14 mouse cellular contexts compared by ENCODE assay signal in the genomic region with DNA sequence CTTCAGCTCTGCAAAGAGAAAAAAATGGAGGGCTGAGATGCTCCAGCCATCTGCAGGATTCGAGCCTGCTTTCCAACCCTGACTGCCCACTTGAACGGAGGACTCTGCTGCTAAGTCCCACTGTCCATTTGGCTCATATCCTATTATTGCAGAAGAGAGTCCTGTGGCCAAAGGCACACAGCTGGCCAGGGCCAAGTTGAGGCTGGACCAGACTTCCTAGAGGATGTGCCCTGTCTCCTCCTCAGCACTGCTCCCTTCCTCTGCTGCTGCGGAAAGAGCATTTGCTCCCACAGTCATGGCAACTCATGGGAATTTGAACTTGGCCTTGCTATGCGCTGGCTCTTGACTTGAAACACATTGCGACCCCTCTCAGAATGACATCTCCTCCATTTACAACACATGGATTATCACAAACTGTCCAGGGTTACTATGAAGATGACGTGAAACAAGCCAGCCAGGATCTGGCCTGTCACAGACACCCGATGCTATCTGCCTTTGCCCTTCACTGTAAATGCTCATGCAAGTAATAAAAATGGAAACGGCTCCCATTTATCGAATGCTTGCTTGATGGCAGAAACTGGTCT.
"Had no signal": no experiment of that assay in that cellular context is flagged by ENCODE, and none has a peak within 500 bp of the region (broad histone marks: within the 10 kb centered on the region; RNA-seq: fewer than 3 reads in every experiment).

No protein-coding gene starts in this region.

- H3K9ac ChIP-seq: hindbrain, embryonic 14.5 days; intestine, embryonic 15.5 days; limb, embryonic 12.5 days; liver, embryonic 13.5 days; liver, postnatal 0 days; stomach, embryonic 15.5 days had no signal

- H3K4me2 ChIP-seq: hindbrain, embryonic 14.5 days; intestine, embryonic 15.5 days; limb, embryonic 12.5 days; liver, embryonic 13.5 days; stomach, embryonic 15.5 days had no signal

- H3K27ac ChIP-seq: hindbrain, embryonic 14.5 days; intestine, embryonic 15.5 days; kidney, postnatal 0 days; limb, embryonic 12.5 days; liver, embryonic 13.5 days; midbrain, embryonic 10.5 days; stomach, embryonic 15.5 days had no signal

- H3K36me3 ChIP-seq: intestine, embryonic 15.5 days; limb, embryonic 12.5 days; liver, embryonic 13.5 days; midbrain, embryonic 10.5 days; stomach, embryonic 15.5 days had no signal

- DNase-seq: kidney, adult 18-20 months; liver; liver, embryonic 13.5 days; liver, postnatal 0 days; right cerebral cortex, postnatal 14 days; thymus, adult 2 months; thymus, postnatal 25 days had no signal

- H3K4me1 ChIP-seq: liver, embryonic 13.5 days had no signal

- ATAC-seq: intestine, embryonic 15.5 days; liver, postnatal 0 days; midbrain, embryonic 16.5 days had no signal

- H3K9me3 ChIP-seq: intestine, embryonic 15.5 days; limb, embryonic 12.5 days; liver, embryonic 13.5 days; midbrain, embryonic 10.5 days; stomach, embryonic 15.5 days had no signal

- H3K4me3 ChIP-seq: intestine, embryonic 15.5 days; limb, embryonic 12.5 days; liver, embryonic 13.5 days; midbrain, embryonic 10.5 days; stomach, embryonic 15.5 days had no signal
